Mouse (Mus musculus): Measurements from ENCODE around the gene Pex12. TPM values are rescaled to one million over a fixed set of nuclear protein-coding genes. Genes with fewer than 3 reads are reported as not detected.
A peak's percentile ranks its signal among the peaks of the same experiment; 100 is the strongest.

Pex12 gene
- total and polyA plus RNA-seq, 3 experiments = 8.2 to 11.8 TPM; not detected in 1

- TF ChIP-seq JUND (IDR thresholded peaks at IDR 0.05; ENCODE audit: low read depth, low read length) (0 out of 2 replicates have a peak, but pooled peaks have one; percentile 67), HCFC1 (IDR thresholded peaks at IDR 0.05; ENCODE audit: low read depth, low read length) (peak; percentile 68), CHD1 (IDR thresholded peaks at IDR 0.05; ENCODE audit: low read depth, low read length) (0 out of 2 replicates have a peak, but pooled peaks have one; percentile 12), SMC3 (IDR thresholded peaks at IDR 0.05; ENCODE audit: low read depth, low read length) (no peak), MAFK (IDR thresholded peaks at IDR 0.05; ENCODE audit: borderline replicate concordance, low read depth, low read length) (peak; percentile 91), ZMIZ1 (IDR thresholded peaks at IDR 0.05; ENCODE audit: low read depth, low read length) (peak; percentile 76; the same call in 1 of the 2 replicates), TCF12 (IDR thresholded peaks at IDR 0.05; ENCODE audit: low read depth, low read length) (peak; percentile 100), ETS1 (IDR thresholded peaks at IDR 0.05; ENCODE audit: low read depth, low read length) (peak; percentile 98), GABPA (IDR thresholded peaks at IDR 0.05; ENCODE audit: low read depth, low read length) (no peak), ELF1 (IDR thresholded peaks at IDR 0.05; ENCODE audit: low read depth, low read length) (no peak; the same call in 1 of the 2 replicates), POLR2AphosphoS2 (IDR thresholded peaks at IDR 0.05; ENCODE audit: low read length) (0 out of 2 replicates have a peak, but pooled peaks have one; percentile 56), E2F4 (IDR thresholded peaks at IDR 0.05; ENCODE audit: borderline replicate concordance, low read depth, low read length) (no peak), MEF2A (IDR thresholded peaks at IDR 0.05; ENCODE audit: extremely low read depth, insufficient replicate concordance, low read depth, low read length, poor library complexity, severe bottlenecking) (peak; percentile 55; the same call in 1 of the 2 replicates), TAL1 (IDR thresholded peaks at IDR 0.05; ENCODE audit: low read length) (peak; percentile 99)
Measured at GRCm38 (mm10) chr11:83286566-83286965, 15.8 kb downstream of the Pex12 start, which contains the start of gene Slfn14 (continued).

- peaks cover 0 to 29% of the 10 kb centered on the region in 2 experiments; a peak in 2 of 4 replicates for H3K36me3 ChIP-seq (ENCODE audit: control insufficient read depth in 1 of 2, insufficient read depth in 2 of 2, low read length in 2 of 2)
- H3K4me1 ChIP-seq (ENCODE audit: control insufficient read depth in 1 of 2, insufficient read depth in 2 of 2, low read length in 2 of 2) = peaks cover 22 to 33% of the 10 kb centered on the region in 2 experiments
- DNase-seq (ENCODE audit: low read depth, low spot score) = peak; percentile 51
- H3K9me3 ChIP-seq (replicated peaks; ENCODE audit: insufficient read depth, low read length) = no peaks in the 10 kb centered on the region
- H3K27me3 ChIP-seq (ENCODE audit: control insufficient read depth in 1 of 2, insufficient read depth in 2 of 2, low read length in 2 of 2) = peaks cover 0 to 3% of the 10 kb centered on the region in 2 experiments; a peak in 2 of 4 replicates
- H3K79me2 ChIP-seq (ENCODE audit: control insufficient read depth, insufficient read depth, low read length, poor library complexity) = no peaks in the 10 kb centered on the region
- H3K27ac ChIP-seq (ENCODE audit: control insufficient read depth, low read depth, low read length) = peak overlapping the region; percentile 54; the same call in 1 of the 2 replicates
- no peak overlapping the region for H3K4me3 ChIP-seq (ENCODE audit: control insufficient read depth in 1 of 2, insufficient read depth in 1 of 2, low read depth in 2 of 2, low read length in 2 of 2)
- H3K9ac ChIP-seq (ENCODE audit: control insufficient read depth, low read depth, low read length, poor library complexity, severe bottlenecking) = no peak overlapping the region
- TF ChIP-seq MYC (IDR thresholded peaks at IDR 0.05; ENCODE audit: low read depth, low read length) = 0 out of 2 replicates have a peak, but pooled peaks have one; percentile 24
- no peak for TF ChIP-seq JUND (IDR thresholded peaks at IDR 0.05; ENCODE audit: low read depth, low read length)
- TF ChIP-seq RAD21 (IDR thresholded peaks at IDR 0.05; ENCODE audit: low read depth, low read length) = no peak
- no peak for TF ChIP-seq ZC3H11A (IDR thresholded peaks at IDR 0.05; ENCODE audit: low read depth, low read length)
- TF ChIP-seq ZNF384 (IDR thresholded peaks at IDR 0.05; ENCODE audit: low read depth, low read length) = no peak
- TF ChIP-seq POLR2AphosphoS2 (IDR thresholded peaks at IDR 0.05; ENCODE audit: low read length) = no peak
- TF ChIP-seq MXI1 (IDR thresholded peaks at IDR 0.05; ENCODE audit: low read depth, low read length) = peak; percentile 42; the same call in 1 of the 2 replicates
- no peak for TF ChIP-seq CHD1 (IDR thresholded peaks at IDR 0.05; ENCODE audit: low read depth, low read length)
- peak; percentile 34; the same call in 1 of the 2 replicates for TF ChIP-seq MAX (IDR thresholded peaks at IDR 0.05; ENCODE audit: low read length)
- no peak for TF ChIP-seq TAL1 (IDR thresholded peaks at IDR 0.05; ENCODE audit: low read length)
- TF ChIP-seq SMC3 (IDR thresholded peaks at IDR 0.05; ENCODE audit: low read depth, low read length) = no peak
- TF ChIP-seq ETS1 (IDR thresholded peaks at IDR 0.05; ENCODE audit: low read depth, low read length) = no peak
- TF ChIP-seq SIN3A (IDR thresholded peaks at IDR 0.05; ENCODE audit: low read length) = 0 out of 2 replicates have a peak, but pooled peaks have one; percentile 14
- TF ChIP-seq KAT2A (conservative IDR thresholded peaks at IDR 0.05; ENCODE audit: low read depth, low read length) = no peak
- no peak for TF ChIP-seq GATA1 (IDR thresholded peaks at IDR 0.05; ENCODE audit: low read depth, low read length)
- no peak for TF ChIP-seq NELFE (IDR thresholded peaks at IDR 0.05; ENCODE audit: low read depth, low read length)
- TF ChIP-seq NRF1 (IDR thresholded peaks at IDR 0.05; ENCODE audit: insufficient read depth, low read depth, low read length, poor library complexity, severe bottlenecking) = no peak
- 0 out of 4 replicates have a peak, but pooled peaks of 1 of the 2 experiments have one; percentile 21 for TF ChIP-seq EP300 (IDR thresholded peaks at IDR 0.05; ENCODE audit: low read depth in 1 of 2, low read length in 2 of 2)
Measured at GRCm38 (mm10) chr11:83285627-83286026, 16.8 kb downstream of the Pex12 start.
